Mouse (Mus musculus) limb, embryonic 14.5 days (tissue): ENCODE data around the gene Atf1. TPM values are rescaled to one million over a fixed set of nuclear protein-coding genes. Genes with fewer than 3 reads are reported as not detected.
"Not testable (repeated sequence)": the region's sequence is repeated elsewhere in the genome, so short reads cannot be mapped to it uniquely, and the experiment has no call there.

ENCODE experiments used
- ATAC-seq: fragments of 200-750 bp; cut with Nextera tagmentation; 2 replicates; pipeline ENCODE4 v1.8.0; 2017; ENCODE audit warnings: low read depth, moderate number of reproducible peaks, moderate TSS enrichment; ENCODE audit not compliant: low FRiP score
- DNase-seq: peaks from one replicate; pipeline ENCODE4 v3.0.0-alpha.2; 2015; ENCODE audit warnings: low spot score
- H3K27ac ChIP-seq: fragments of 300-500 bp; sonication (generic); replicated peaks from 2 replicates; pipeline ENCODE4 v1.5.1; 2014; ENCODE audit warnings: low read depth, mild to moderate bottlenecking, low read length, moderate library complexity, mixed read lengths
- H3K27me3 ChIP-seq: fragments of 300-500 bp; sonication (generic); 2 replicates; pipeline ENCODE4 v1.6.1; 2014; ENCODE audit warnings: low read length, mixed read lengths; ENCODE audit not compliant: control insufficient read depth, insufficient read depth
- H3K36me3 ChIP-seq: fragments of 300-500 bp; sonication (generic); 2 replicates; pipeline ENCODE4 v1.6.1; 2014; ENCODE audit warnings: mild to moderate bottlenecking, low read length, moderate library complexity, mixed read lengths; ENCODE audit not compliant: control insufficient read depth, insufficient read depth
- H3K4me1 ChIP-seq: fragments of 300-500 bp; sonication (generic); 2 replicates; pipeline ENCODE4 v1.6.1; 2014; ENCODE audit warnings: antibody characterized with exemption, low read length, mixed read lengths; ENCODE audit not compliant: control insufficient read depth, insufficient read depth
- H3K4me2 ChIP-seq: fragments of 300-500 bp; sonication (generic); replicated peaks from 2 replicates; pipeline ENCODE4 v1.6.1; 2014; ENCODE audit warnings: low read depth, mild to moderate bottlenecking, low read length, moderate library complexity; ENCODE audit not compliant: severe bottlenecking
- H3K4me3 ChIP-seq: fragments of 300-500 bp; sonication (generic); replicated peaks from 2 replicates; pipeline ENCODE4 v1.5.1; 2014; ENCODE audit warnings: low read length
- H3K9ac ChIP-seq: fragments of 300-500 bp; sonication (generic); 2 replicates; pipeline ENCODE4 v1.6.1; 2014; ENCODE audit warnings: mild to moderate bottlenecking, low read depth, low read length, moderate library complexity; ENCODE audit not compliant: severe bottlenecking
- H3K9me3 ChIP-seq: fragments of 300-500 bp; sonication (generic); 2 replicates; pipeline ENCODE4 v1.6.1; 2016; ENCODE audit warnings: low read length; ENCODE audit not compliant: control insufficient read depth
- POLR2A ChIP-seq: fragments of 200-500 bp; IDR thresholded peaks from 2 replicates; pipeline ENCODE4 v1.8.0; 2012; ENCODE audit warnings: inconsistent platforms, mild to moderate bottlenecking, moderate library complexity, borderline replicate concordance; ENCODE audit not compliant: insufficient read depth, insufficient read length; ENCODE audit errors: extremely low read depth
- WGBS: fragments of 180-500 bp; shearing (Covaris S2); extraction: QIAGEN DNeasy Blood & Tissue Kit; methylation state at CpG from one replicate; pipeline ENCODE4 v1.1.7; 2014; 5-methylcytosine and 5-hydroxymethylcytosine counted together
- polyA plus RNA-seq, 2 experiments: library from polyadenylated mRNA; depleted of rRNA in 1 of 2; stranded (reverse) in 1 of 2; unstranded in 1 of 2; fragments of >200 nt; fragmentation: Nextera tagmentation in 1 of 2; extraction: Ambion mirVana in 1 of 2; gene quantifications; 2 replicates each; pipeline versions ENCODE4 v1.2.1 to v1.2.3; 2012 to 2014

Atf1 gene
- polyA plus RNA-seq, 2 experiments: 32.8 to 44.2 TPM

GRCm38 (mm10) chr15:100263246-100263905 is 35.8 kb downstream of the Atf1 start:
- no peaks in the 10 kb centered on the region for H3K4me1 ChIP-seq
- no peak overlapping the region for H3K4me3 ChIP-seq
- peaks cover 17% of the 10 kb centered on the region for H3K36me3 ChIP-seq
- no peak overlapping the region for H3K27ac ChIP-seq
- WGBS: 25% methylated on average over 4 of the region's 4 CpGs
- no peak for TF ChIP-seq POLR2A
- ATAC-seq: no peak
- no peak overlapping the region for H3K9ac ChIP-seq
- no peaks in the 10 kb centered on the region for H3K27me3 ChIP-seq
- H3K9me3 ChIP-seq: no peaks in the 10 kb centered on the region
- no peak overlapping the region for H3K4me2 ChIP-seq
- DNase-seq: peak; percentile 59

- no peak overlapping the region for H3K27ac ChIP-seq
- no peaks in the 10 kb centered on the region for H3K27me3 ChIP-seq
- peaks cover 6% of the 10 kb centered on the region; the same call in 1 of the 2 replicates for H3K36me3 ChIP-seq
- H3K4me1 ChIP-seq: no peaks in the 10 kb centered on the region
- H3K4me3 ChIP-seq: no peak overlapping the region
- H3K4me2 ChIP-seq: no peak overlapping the region
- H3K9ac ChIP-seq: no peak overlapping the region
- no peak for ATAC-seq
- no peaks in the 10 kb centered on the region for H3K9me3 ChIP-seq
- no peak for DNase-seq
- WGBS: 83% methylated on average over 4 of the region's 5 CpGs
- TF ChIP-seq POLR2A: no peak
Observed at GRCm38 (mm10) chr15:100265586-100266325, 38.1 kb downstream of the Atf1 start.

- no peak for ATAC-seq
- H3K9me3 ChIP-seq: no peaks in the 10 kb centered on the region
- H3K4me1 ChIP-seq: no peaks in the 10 kb centered on the region
- no peak overlapping the region for H3K9ac ChIP-seq
- no peaks in the 10 kb centered on the region for H3K27me3 ChIP-seq
- TF ChIP-seq POLR2A: no peak
- H3K36me3 ChIP-seq: no peaks in the 10 kb centered on the region
- WGBS: 72% methylated on average over 2 of the region's 2 CpGs
- no peak overlapping the region for H3K4me3 ChIP-seq
- H3K4me2 ChIP-seq: no peak overlapping the region
- no peak overlapping the region for H3K27ac ChIP-seq
- DNase-seq: no peak
Observed at GRCm38 (mm10) chr15:100268916-100269315, 41.3 kb downstream of the Atf1 start.

GRCm38 (mm10) chr15:100269776-100270175 is 42.2 kb downstream of the Atf1 start:
- no peak for ATAC-seq
- H3K4me3 ChIP-seq: no peak overlapping the region
- H3K9me3 ChIP-seq: no peaks in the 10 kb centered on the region
- TF ChIP-seq POLR2A: no peak
- no peak overlapping the region for H3K4me2 ChIP-seq
- whole genome bisulfite sequencing: 37% methylated on average over 9 of the region's 9 CpGs
- H3K27me3 ChIP-seq: no peaks in the 10 kb centered on the region
- H3K36me3 ChIP-seq: no peaks in the 10 kb centered on the region
- no peak for DNase-seq
- H3K27ac ChIP-seq: no peak overlapping the region
- H3K9ac ChIP-seq: no peak overlapping the region
- H3K4me1 ChIP-seq: no peaks in the 10 kb centered on the region

GRCm38 (mm10) chr15:100270609-100271008 is 43.0 kb downstream of the Atf1 start:
- H3K27ac ChIP-seq, H3K27me3 ChIP-seq, H3K4me1 ChIP-seq, DNase-seq, H3K9me3 ChIP-seq, H3K9ac ChIP-seq, ATAC-seq, H3K4me3 ChIP-seq, H3K4me2 ChIP-seq, H3K36me3 ChIP-seq: not testable (repeated sequence)
- 34% methylated on average over 7 of the region's 7 CpGs for whole genome bisulfite sequencing
